Mouse (Mus musculus) brain, adult 2 months (tissue): ENCODE data around the gene March9.

Experiments
- DNase-seq: peaks from one replicate; pipeline ENCODE4 v3.0.0; 2011; ENCODE audit warnings: low read depth, low spot score

Gene March9

GRCm38 (mm10) chr10:127037641-127038040 lies 22.3 kb downstream of the March9 start:
- DNase-seq, result no peak

GRCm38 (mm10) chr10:127036273-127036672 lies 23.7 kb downstream of the March9 start:
- DNase-seq, result no peak

GRCm38 (mm10) chr10:127033301-127033741 lies 26.7 kb downstream of the March9 start:
- DNase-seq, result no peak

GRCm38 (mm10) chr10:127030336-127031296 lies 29.4 kb downstream of the March9 start, which contains the start of gene Tsfm:
Tsfm (minus strand) TSS chr10:127030840.
- peak; percentile 98 for DNase-seq

- DNase-seq, result no peak
These were observed 41.6 kb downstream of the March9 start for GRCm38 (mm10) chr10:127018422-127018821.

- no peak for DNase-seq
These were observed 42.9 kb downstream of the March9 start for GRCm38 (mm10) chr10:127017071-127017470.

GRCm38 (mm10) chr10:127016488-127016887 lies 43.5 kb downstream of the March9 start:
- DNase-seq, result no peak
